In genomic region chr19:49264616-49265015, GRCm38 (mm10) we compare ENCODE assay signal across 13 mouse cellular contexts.
DNase-seq lines count a peak whose midpoint lies in the region; ATAC-seq and TF ChIP-seq lines count a peak whose summit lies in the region.
"Had no signal": no experiment of that assay in that cellular context is flagged by ENCODE, and none has a peak within 500 bp of the region (broad histone marks: within the 10 kb centered on the region; RNA-seq: fewer than 3 reads in every experiment).

No protein-coding gene starts in this region.

- no peaks in the 10 kb centered on the region for H3K27me3 ChIP-seq in midbrain, postnatal 0 days (ENCODE audit: insufficient read depth, low read length)
- no peaks in the 10 kb centered on the region for H3K27me3 ChIP-seq in midbrain, embryonic 15.5 days (replicated peaks)
- H3K27me3 ChIP-seq: heart, embryonic 15.5 days; liver, embryonic 13.5 days had no signal

- ATAC-seq in midbrain, postnatal 0 days (ENCODE audit: low FRiP score): no peak
- no peak for ATAC-seq in midbrain, embryonic 15.5 days (replicated peaks)

- no peaks in the 10 kb centered on the region for H3K9me3 ChIP-seq in midbrain, postnatal 0 days (ENCODE audit: low read length)
- no peaks in the 10 kb centered on the region for H3K9me3 ChIP-seq in midbrain, embryonic 15.5 days
- H3K9me3 ChIP-seq: heart, embryonic 15.5 days; liver, embryonic 13.5 days had no signal

- no peaks in the 10 kb centered on the region for H3K36me3 ChIP-seq in midbrain, postnatal 0 days (ENCODE audit: insufficient read depth, low read length)
- no peaks in the 10 kb centered on the region for H3K36me3 ChIP-seq in midbrain, embryonic 15.5 days (replicated peaks)
- H3K36me3 ChIP-seq: heart, embryonic 15.5 days; liver, embryonic 13.5 days had no signal

- peak; percentile 32 to 39 for DNase-seq in cerebellum, postnatal 14 days
- no peak for DNase-seq in cerebellum, adult 18-20 months
- peak; percentile 1 for DNase-seq in kidney, postnatal 14 days
- no peak for DNase-seq in kidney, adult 11 months
- DNase-seq in midbrain, postnatal 0 days (ENCODE audit: low spot score): peak; percentile 60
- DNase-seq in left cerebral cortex, postnatal 4 days: peak; percentile 10
- DNase-seq in B cell, adult 2 months: no peak
- DNase-seq: cerebellum, adult 2 months; embryo, embryonic 11 days; liver, embryonic 13.5 days had no signal

- no peak overlapping the region for H3K9ac ChIP-seq in midbrain, postnatal 0 days (replicated peaks; ENCODE audit: low read length, poor library complexity, severe bottlenecking)
- H3K9ac ChIP-seq in midbrain, embryonic 15.5 days: no peak overlapping the region
- H3K9ac ChIP-seq: heart, embryonic 15.5 days; liver, embryonic 13.5 days had no signal

- intact Hi-C loops in left cerebral cortex, postnatal 4 days (cut with DNase I): loop anchor here (10.0 kb wide), 1 partner anchor 1060 kb away; the partner anchor contains the start of gene Sorcs3

- peak; percentile 70 for TF ChIP-seq CTCF in midbrain, postnatal 0 days (IDR thresholded peaks at IDR 0.05)

- no peak overlapping the region for H3K4me3 ChIP-seq in midbrain, postnatal 0 days (ENCODE audit: low read depth, low read length)
- H3K4me3 ChIP-seq in midbrain, embryonic 15.5 days: no peak overlapping the region
- H3K4me3 ChIP-seq: erythroblast, embryonic 14.5 days; heart, embryonic 15.5 days; liver, embryonic 13.5 days had no signal

- no peaks in the 10 kb centered on the region for H3K4me1 ChIP-seq in midbrain, postnatal 0 days (ENCODE audit: insufficient read depth, low read length)
- H3K4me1 ChIP-seq in midbrain, embryonic 15.5 days: no peaks in the 10 kb centered on the region
- H3K4me1 ChIP-seq: heart, embryonic 15.5 days; liver, embryonic 13.5 days had no signal

- no peak overlapping the region for H3K4me2 ChIP-seq in midbrain, postnatal 0 days (ENCODE audit: low read depth, low read length, poor library complexity, severe bottlenecking)
- no peak overlapping the region for H3K4me2 ChIP-seq in midbrain, embryonic 15.5 days
- H3K4me2 ChIP-seq: heart, embryonic 15.5 days; liver, embryonic 13.5 days had no signal

- no peak overlapping the region for H3K27ac ChIP-seq in midbrain, postnatal 0 days (ENCODE audit: low read depth, low read length)
- H3K27ac ChIP-seq in midbrain, embryonic 15.5 days: no peak overlapping the region
- H3K27ac ChIP-seq: heart, embryonic 15.5 days; liver, embryonic 13.5 days had no signal

- WGBS in midbrain, postnatal 0 days: 72% methylated on average over 1 of the region's 1 CpGs
- 63% methylated on average over 1 of the region's 1 CpGs for WGBS in midbrain, embryonic 15.5 days

Comparison
In these comparisons a context has a peak if more than half of its experiments do, and no peak if none do; other contexts are left out.
1. DNase-seq: peak in cerebellum, postnatal 14 days (2 of 2), kidney, postnatal 14 days (single experiment), midbrain, postnatal 0 days (single experiment) and left cerebral cortex, postnatal 4 days (single experiment); none in cerebellum, adult 18-20 months (0 of 2), kidney, adult 11 months (single experiment) and B cell, adult 2 months (0 of 2).